Mouse (Mus musculus) C2C12 (cell line): ENCODE results near the gene Lep.

Experiments used
- CTCF ChIP-seq: IDR thresholded peaks from one replicate; pipeline ENCODE4 v1.5.1; 2011; ENCODE audit not compliant: control insufficient read depth, insufficient read depth, insufficient read length
- FOSL1 ChIP-seq: IDR thresholded peaks from one replicate; pipeline ENCODE4 v1.8.0; 2011; ENCODE audit warnings: mild to moderate bottlenecking, low read length; ENCODE audit not compliant: poor library complexity, insufficient read depth, severe bottlenecking
- MAX ChIP-seq: IDR thresholded peaks from one replicate; pipeline ENCODE4 v1.6.1; 2011; ENCODE audit warnings: mild to moderate bottlenecking, control low read depth
- MYOG ChIP-seq: IDR thresholded peaks from one replicate; pipeline ENCODE4 v1.6.1; 2011; ENCODE audit not compliant: control insufficient read depth, insufficient read length; ENCODE audit errors: extremely low read depth
- USF1 ChIP-seq: IDR thresholded peaks from one replicate; pipeline ENCODE4 v1.6.1; 2011; ENCODE audit warnings: low read depth, mild to moderate bottlenecking, control low read depth, moderate library complexity

- TF ChIP-seq CTCF = no peak
- no peak for TF ChIP-seq MYOG
- TF ChIP-seq FOSL1 = no peak
- TF ChIP-seq MAX = no peak
- TF ChIP-seq USF1 = no peak
Observed at GRCm38 (mm10) chr6:29092234-29092633, 32.2 kb downstream of the Lep start.
